Mouse (Mus musculus) small intestine, adult 2 months (tissue): Measurements from ENCODE around the gene Dock1. TPM values are rescaled to one million over a fixed set of nuclear protein-coding genes. Genes with fewer than 3 reads are reported as not detected.

ENCODE experiments used
- H3K27ac ChIP-seq: fragments of 200-500 bp; 2 replicates; pipeline ENCODE4 v1.5.1; 2012; ENCODE audit warnings: low read depth, low read length, control low read depth, inconsistent platforms; ENCODE audit not compliant: insufficient read depth
- H3K27me3 ChIP-seq: fragments of 200-500 bp; 2 replicates; pipeline ENCODE4 v1.6.1; 2012; ENCODE audit warnings: mild to moderate bottlenecking, moderate library complexity, low read length, inconsistent platforms; ENCODE audit not compliant: control insufficient read depth, insufficient read depth
- H3K36me3 ChIP-seq: fragments of 200-500 bp; 2 replicates; pipeline ENCODE4 v1.6.1; 2012; ENCODE audit warnings: mild to moderate bottlenecking, low read length, control low read depth, inconsistent platforms; ENCODE audit not compliant: control insufficient read depth, insufficient read depth
- H3K4me1 ChIP-seq: fragments of 200-500 bp; 2 replicates; pipeline ENCODE4 v1.6.1; 2012; ENCODE audit warnings: low read length, inconsistent platforms, mixed read lengths; ENCODE audit not compliant: control insufficient read depth, insufficient read depth, insufficient read length
- H3K4me3 ChIP-seq: fragments of 200-500 bp; 2 replicates; pipeline ENCODE4 v1.5.1; 2012; ENCODE audit warnings: low read depth, mild to moderate bottlenecking, control low read depth, inconsistent platforms, low read length, moderate library complexity
- CTCF ChIP-seq: fragments of 200-500 bp; IDR thresholded peaks from 2 replicates; pipeline ENCODE4 v1.5.1; 2012; ENCODE audit warnings: low read depth, mild to moderate bottlenecking, control low read depth, inconsistent platforms, low read length, moderate library complexity, mixed read lengths; ENCODE audit not compliant: insufficient replicate concordance, insufficient read length; ENCODE audit errors: extremely low read depth
- POLR2A ChIP-seq: fragments of 200-500 bp; IDR thresholded peaks from 2 replicates; pipeline ENCODE4 v1.6.1; 2012; ENCODE audit warnings: low read depth, mild to moderate bottlenecking, control low read depth, inconsistent platforms, low read length, moderate library complexity
- WGBS: fragments of 180-500 bp; shearing (Covaris S2); methylation state at CpG from one replicate; pipeline ENCODE4 v1.1.7; 2018; 5-methylcytosine and 5-hydroxymethylcytosine counted together
- polyA plus RNA-seq: library from polyadenylated mRNA; depleted of rRNA; stranded (reverse); fragments of >200 nt; gene quantifications from 2 replicates; pipeline ENCODE4 v1.2.3, GENCODE M21; 2012

The Dock1 gene
- polyA plus RNA-seq, 1 experiment: 3.8 TPM

DNA sequence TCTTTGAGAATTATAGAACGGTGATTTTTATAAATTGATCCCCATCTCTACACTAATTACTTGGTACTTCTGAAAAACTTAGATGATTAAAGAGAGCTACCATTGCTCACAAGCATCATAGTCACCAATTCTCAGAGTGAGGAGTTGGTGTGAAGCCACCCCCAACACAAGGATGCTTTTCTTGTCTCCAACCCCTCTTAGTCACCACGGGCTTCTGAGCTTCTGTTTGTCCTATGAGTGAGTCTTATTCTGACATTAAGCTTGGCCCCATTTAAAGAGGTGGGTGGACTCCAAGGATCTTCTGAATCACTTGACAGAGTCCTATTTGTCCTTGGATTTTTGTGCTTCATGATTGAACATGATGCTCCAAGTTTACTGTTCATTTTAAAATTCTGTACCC is 551.0 kb downstream of the Dock1 start:
- H3K27ac ChIP-seq: no peak overlapping the region
- no peak overlapping the region for H3K4me3 ChIP-seq
- TF ChIP-seq CTCF: no peak
- TF ChIP-seq POLR2A: no peak
- 78% methylated on average over 2 of the region's 2 CpGs for WGBS
- H3K4me1 ChIP-seq: no peaks in the 10 kb centered on the region
- no peaks in the 10 kb centered on the region for H3K36me3 ChIP-seq
- H3K27me3 ChIP-seq: no peaks in the 10 kb centered on the region
